Mouse (Mus musculus) forebrain, embryonic 16.5 days (tissue): ENCODE results near the gene Tmem94. TPM values are rescaled to one million over a fixed set of nuclear protein-coding genes. Genes with fewer than 3 reads are reported as not detected.

Source experiments
- ATAC-seq: fragments of 200-750 bp; cut with Nextera tagmentation; 2 replicates; pipeline ENCODE4 v1.8.0; 2017; ENCODE audit warnings: mild to moderate bottlenecking, moderate library complexity
- H3K27ac ChIP-seq: fragments of 300-500 bp; sonication (generic); 2 replicates; pipeline ENCODE4 v1.5.1; 2014; ENCODE audit warnings: low read length, control low read depth
- H3K27me3 ChIP-seq: fragments of 300-500 bp; sonication (generic); replicated peaks from 2 replicates; pipeline ENCODE4 v1.6.1; 2014; ENCODE audit warnings: low read length; ENCODE audit not compliant: control insufficient read depth, insufficient read depth
- H3K36me3 ChIP-seq: fragments of 300-500 bp; sonication (generic); 2 replicates; pipeline ENCODE4 v1.6.1; 2014; ENCODE audit not compliant: control insufficient read depth, insufficient read depth
- H3K4me1 ChIP-seq: fragments of 300-500 bp; sonication (generic); replicated peaks from 2 replicates; pipeline ENCODE4 v1.6.1; 2014; ENCODE audit warnings: low read length; ENCODE audit not compliant: control insufficient read depth, insufficient read depth
- H3K4me2 ChIP-seq: fragments of 300-500 bp; sonication (generic); 2 replicates; pipeline ENCODE4 v1.6.1; 2014; ENCODE audit warnings: mild to moderate bottlenecking, low read length, control low read depth
- H3K4me3 ChIP-seq: fragments of 300-500 bp; sonication (generic); replicated peaks from 2 replicates; pipeline ENCODE4 v1.5.1; 2014; ENCODE audit warnings: mild to moderate bottlenecking, low read length, control low read depth
- H3K9ac ChIP-seq: fragments of 300-500 bp; sonication (generic); replicated peaks from 2 replicates; pipeline ENCODE4 v1.6.1; 2014; ENCODE audit warnings: low read depth, low read length, control low read depth
- H3K9me3 ChIP-seq: fragments of 300-500 bp; sonication (generic); 2 replicates; pipeline ENCODE4 v1.6.1; 2016; ENCODE audit warnings: low read length; ENCODE audit not compliant: control insufficient read depth
- WGBS: fragments of 180-500 bp; shearing (Covaris S2); extraction: QIAGEN DNeasy Blood & Tissue Kit; methylation state at CpG from one replicate; pipeline ENCODE4 v1.1.7; 2014; 5-methylcytosine and 5-hydroxymethylcytosine counted together
- polyA plus RNA-seq: library from polyadenylated mRNA; unstranded; fragments of >200 nt; fragmentation: Nextera tagmentation; extraction: Ambion mirVana; gene quantifications from 2 replicates; pipeline ENCODE4 v1.2.1, GENCODE M21; 2015

Gene Tmem94
- polyA plus RNA-seq, 1 experiment from 2014 or later: 29.8 TPM

DNA sequence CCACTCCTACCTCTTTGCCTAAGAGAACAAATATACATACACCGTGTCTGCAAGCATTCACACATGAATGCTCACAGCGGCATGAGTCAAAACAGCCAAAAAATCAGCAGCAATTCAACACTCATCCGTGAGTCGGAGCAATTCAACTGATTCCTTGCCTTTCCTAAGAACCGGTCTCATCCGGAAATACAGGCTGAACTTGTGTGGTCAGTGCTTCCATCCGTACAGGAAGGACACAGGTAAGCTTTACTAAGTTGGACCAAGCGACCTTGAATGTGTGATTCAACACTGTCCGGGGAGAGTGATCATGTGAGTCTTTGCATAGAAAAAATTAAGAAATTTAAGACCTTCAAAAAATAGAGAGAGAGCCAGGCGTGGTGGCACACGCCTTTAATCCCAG, 24.2 kb upstream of the Tmem94 start:
- ATAC-seq: no peak
- WGBS: 92% methylated on average over 11 of the region's 11 CpGs
- H3K27ac ChIP-seq: no peak overlapping the region

DNA sequence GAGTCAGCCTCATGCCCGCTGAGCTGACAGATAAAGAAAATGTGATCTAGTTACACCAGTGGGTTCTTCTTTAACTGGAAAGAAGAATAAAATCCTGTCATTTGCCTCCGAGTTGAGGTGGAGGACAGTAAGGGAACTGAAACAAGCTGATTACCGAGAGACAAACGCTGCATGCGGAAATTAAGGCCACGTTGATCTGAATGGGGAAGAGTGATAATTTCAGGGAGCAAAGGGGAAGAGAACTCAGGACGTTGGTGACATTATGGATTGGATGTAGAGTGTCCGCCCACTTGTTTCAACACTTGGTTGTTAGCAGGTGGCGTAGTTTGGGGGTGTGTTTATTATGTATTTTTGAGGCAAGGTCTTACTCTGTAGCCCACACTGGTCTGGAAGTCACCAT, 22.3 kb upstream of the Tmem94 start:
- ATAC-seq: no peak
- H3K9me3 ChIP-seq: no peaks in the 10 kb centered on the region
- H3K4me2 ChIP-seq: no peak overlapping the region
- H3K27ac ChIP-seq: no peak overlapping the region
- H3K4me1 ChIP-seq: peaks cover 3% of the 10 kb centered on the region; the same call in 1 of the 2 replicates
- H3K9ac ChIP-seq: no peak overlapping the region
- WGBS: 88% methylated on average over 9 of the region's 9 CpGs
- H3K27me3 ChIP-seq: no peaks in the 10 kb centered on the region
- no peaks in the 10 kb centered on the region for H3K36me3 ChIP-seq
- no peak overlapping the region for H3K4me3 ChIP-seq

More for the DNA sequence above, 24.2 kb upstream of the Tmem94 start:
- H3K4me1 ChIP-seq: 0 out of 2 replicates have a peak, but pooled peaks cover 3% of the 10 kb centered on the region
- no peaks in the 10 kb centered on the region for H3K36me3 ChIP-seq
- H3K4me3 ChIP-seq: no peak overlapping the region
- no peaks in the 10 kb centered on the region for H3K9me3 ChIP-seq
- H3K27me3 ChIP-seq: no peaks in the 10 kb centered on the region
- no peak overlapping the region for H3K4me2 ChIP-seq
- no peak overlapping the region for H3K9ac ChIP-seq

DNA sequence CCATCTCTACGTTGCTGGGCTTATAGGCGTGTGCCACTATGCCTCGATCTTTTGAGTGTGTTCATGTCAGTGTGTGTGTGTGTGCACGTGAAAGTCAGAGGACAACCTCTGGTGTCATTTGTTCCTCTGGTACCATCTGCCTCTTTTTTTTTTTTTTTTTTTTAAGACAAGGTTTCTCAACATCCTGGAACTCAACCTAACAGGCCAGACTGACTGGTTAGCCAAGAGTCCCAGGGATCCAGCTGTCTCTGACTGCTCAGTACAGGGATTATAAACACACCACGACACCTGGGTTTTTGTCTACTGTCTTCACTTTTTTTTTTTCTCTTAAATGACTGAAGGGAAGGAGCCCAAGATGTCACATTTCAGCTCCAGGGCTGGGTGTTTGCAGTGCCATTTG, 20.8 kb upstream of the Tmem94 start:
- H3K4me3 ChIP-seq: no peak overlapping the region
- ATAC-seq: no peak
- no peaks in the 10 kb centered on the region for H3K27me3 ChIP-seq
- WGBS: 90% methylated on average over 5 of the region's 5 CpGs
- H3K27ac ChIP-seq: no peak overlapping the region
- no peak overlapping the region for H3K4me2 ChIP-seq
- no peak overlapping the region for H3K9ac ChIP-seq
- no peaks in the 10 kb centered on the region; the same call in 1 of the 2 replicates for H3K4me1 ChIP-seq
- H3K36me3 ChIP-seq: no peaks in the 10 kb centered on the region
- no peaks in the 10 kb centered on the region for H3K9me3 ChIP-seq

DNA sequence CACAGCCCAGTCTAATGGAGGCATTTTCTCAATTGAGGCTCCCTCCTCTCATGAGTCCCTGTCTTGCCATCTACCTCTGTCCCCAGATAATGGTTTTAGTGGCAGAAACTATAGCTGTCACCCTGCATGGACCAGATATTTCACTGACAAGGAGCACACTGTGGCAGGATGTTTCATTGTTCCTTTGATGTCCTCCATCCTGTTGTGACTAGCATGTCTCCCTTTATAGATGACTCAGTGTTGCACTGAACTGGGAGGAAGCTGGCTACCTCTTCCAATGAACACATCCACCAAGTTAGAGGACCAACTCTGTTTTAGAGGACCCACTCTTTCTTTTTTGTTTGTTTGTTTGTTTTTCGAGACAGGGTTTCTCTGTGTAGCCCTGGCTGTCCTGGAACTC, 19.1 kb upstream of the Tmem94 start:
- no peak for ATAC-seq
- WGBS: 100% methylated on average over 1 of the region's 1 CpGs
- no peaks in the 10 kb centered on the region for H3K9me3 ChIP-seq

DNA sequence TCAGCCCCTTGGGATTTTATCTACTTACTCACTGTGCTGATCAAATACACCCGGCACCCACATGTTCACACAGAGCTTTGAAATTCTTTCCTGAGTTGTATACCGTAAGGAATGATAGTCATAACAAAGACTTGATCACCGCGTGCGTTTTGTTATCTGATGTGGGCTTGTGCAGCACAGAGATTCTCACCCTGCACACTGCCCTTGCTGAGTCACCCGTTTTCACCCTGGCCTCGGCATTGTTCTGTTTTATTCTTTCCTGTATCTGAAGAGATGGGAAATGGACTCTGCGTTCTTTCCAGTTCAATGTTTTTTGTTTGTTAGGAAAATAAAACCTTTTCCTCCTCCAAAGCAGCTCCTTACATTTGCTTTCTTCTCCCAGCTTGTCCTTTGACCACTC, 18.5 kb upstream of the Tmem94 start:
- ATAC-seq: no peak
- no peaks in the 10 kb centered on the region for H3K36me3 ChIP-seq
- no peak overlapping the region for H3K4me3 ChIP-seq
- H3K4me2 ChIP-seq: peak overlapping the region; percentile 51; the same call in 1 of the 2 replicates
- WGBS: 53% methylated on average over 8 of the region's 8 CpGs
- no peaks in the 10 kb centered on the region for H3K27me3 ChIP-seq
- no peaks in the 10 kb centered on the region for H3K9me3 ChIP-seq
- no peak overlapping the region for H3K9ac ChIP-seq
- no peak overlapping the region for H3K27ac ChIP-seq
- no peaks in the 10 kb centered on the region; the same call in 1 of the 2 replicates for H3K4me1 ChIP-seq

More for the DNA sequence above, 19.1 kb upstream of the Tmem94 start:
- no peaks in the 10 kb centered on the region for H3K36me3 ChIP-seq
- H3K27me3 ChIP-seq: no peaks in the 10 kb centered on the region
- no peaks in the 10 kb centered on the region; the same call in 1 of the 2 replicates for H3K4me1 ChIP-seq
- no peak overlapping the region for H3K27ac ChIP-seq
- no peak overlapping the region for H3K4me2 ChIP-seq
- H3K9ac ChIP-seq: no peak overlapping the region
- H3K4me3 ChIP-seq: no peak overlapping the region

DNA sequence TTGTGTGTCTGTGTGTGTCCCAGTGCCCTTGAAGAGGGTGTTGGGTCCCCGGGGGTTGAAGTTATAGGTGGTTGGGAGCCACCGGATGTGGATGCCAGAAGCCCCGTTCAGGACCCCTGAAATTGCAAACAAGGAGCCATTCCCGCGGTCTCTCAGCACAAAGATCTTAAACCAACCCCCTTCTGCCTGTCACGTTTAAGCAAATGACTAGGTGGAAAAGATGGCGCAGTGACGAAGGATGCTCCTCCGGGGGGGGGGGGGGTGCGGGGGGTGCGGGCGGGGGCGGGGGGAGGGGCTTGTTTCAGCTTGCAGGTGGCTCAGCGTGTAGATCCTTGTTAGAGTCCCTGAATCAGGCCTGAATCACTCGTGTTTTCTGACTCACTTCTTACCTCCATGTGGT, 17.9 kb upstream of the Tmem94 start:
- peak overlapping the region; percentile 21; the same call in 1 of the 2 replicates for H3K27ac ChIP-seq
- WGBS: 8% methylated on average over 10 of the region's 15 CpGs

DNA sequence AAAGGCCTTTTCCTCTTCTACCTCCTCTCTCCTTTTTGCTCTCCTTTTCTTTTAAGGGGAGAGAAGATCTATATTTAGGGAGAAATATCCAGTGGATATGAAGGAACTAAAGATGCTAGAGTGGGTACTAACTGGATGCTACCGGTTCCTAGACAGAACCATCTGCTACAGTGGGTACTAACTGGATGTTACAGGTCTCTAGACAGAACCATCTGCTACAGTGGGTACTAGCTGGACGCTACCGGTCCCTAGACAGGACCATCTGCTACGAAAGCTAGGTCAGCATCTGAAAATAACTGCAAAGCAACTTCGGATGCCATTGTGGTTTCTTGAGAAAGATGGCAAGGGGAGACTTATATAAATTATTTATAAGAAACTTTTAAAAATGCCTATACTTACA, 15.4 kb upstream of the Tmem94 start:
- no peaks in the 10 kb centered on the region for H3K9me3 ChIP-seq
- no peak overlapping the region for H3K27ac ChIP-seq
- H3K27me3 ChIP-seq: no peaks in the 10 kb centered on the region
- H3K4me2 ChIP-seq: no peak overlapping the region
- no peaks in the 10 kb centered on the region for H3K36me3 ChIP-seq
- no peak for ATAC-seq
- no peak overlapping the region for H3K4me3 ChIP-seq
- 69% methylated on average over 5 of the region's 5 CpGs for WGBS
- H3K9ac ChIP-seq: no peak overlapping the region
- peaks cover 4% of the 10 kb centered on the region; the same call in 1 of the 2 replicates for H3K4me1 ChIP-seq

More for the DNA sequence above, 17.9 kb upstream of the Tmem94 start:
- H3K9ac ChIP-seq: peak overlapping the region; percentile 2; the same call in 1 of the 2 replicates
- no peaks in the 10 kb centered on the region for H3K9me3 ChIP-seq
- H3K36me3 ChIP-seq: no peaks in the 10 kb centered on the region
- H3K4me3 ChIP-seq: peak overlapping the region; percentile 23
- H3K4me2 ChIP-seq: peak overlapping the region; percentile 51
- H3K27me3 ChIP-seq: no peaks in the 10 kb centered on the region
- H3K4me1 ChIP-seq: no peaks in the 10 kb centered on the region; the same call in 1 of the 2 replicates
- peak; percentile 36; the same call in 1 of the 2 replicates for ATAC-seq

DNA sequence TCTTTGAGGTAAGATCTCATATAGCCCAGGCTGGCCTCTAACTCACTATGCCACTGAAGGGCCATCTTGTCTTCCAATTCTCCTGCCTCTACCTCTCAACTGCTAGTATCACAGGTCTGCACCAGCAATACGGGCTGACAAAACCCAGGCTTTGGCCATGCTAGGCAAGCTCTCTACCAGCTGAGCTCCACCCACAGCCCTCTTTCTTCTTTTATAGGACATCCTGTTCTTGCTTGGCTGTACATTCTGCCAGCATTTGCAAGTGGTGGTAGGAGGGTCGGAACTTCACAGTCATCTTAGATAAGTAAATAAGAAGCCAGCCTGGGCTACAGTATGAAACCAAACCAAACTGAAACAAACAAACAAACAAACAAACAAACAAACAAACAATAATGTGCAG, 13.5 kb upstream of the Tmem94 start:
- WGBS: 56% methylated on average over 2 of the region's 2 CpGs
- H3K27me3 ChIP-seq: no peaks in the 10 kb centered on the region
- peaks cover 4% of the 10 kb centered on the region; the same call in 1 of the 2 replicates for H3K4me1 ChIP-seq
- no peak overlapping the region for H3K4me2 ChIP-seq
- H3K9me3 ChIP-seq: no peaks in the 10 kb centered on the region
- H3K27ac ChIP-seq: no peak overlapping the region
- no peaks in the 10 kb centered on the region for H3K36me3 ChIP-seq
- H3K4me3 ChIP-seq: no peak overlapping the region
- no peak for ATAC-seq
- H3K9ac ChIP-seq: no peak overlapping the region

DNA sequence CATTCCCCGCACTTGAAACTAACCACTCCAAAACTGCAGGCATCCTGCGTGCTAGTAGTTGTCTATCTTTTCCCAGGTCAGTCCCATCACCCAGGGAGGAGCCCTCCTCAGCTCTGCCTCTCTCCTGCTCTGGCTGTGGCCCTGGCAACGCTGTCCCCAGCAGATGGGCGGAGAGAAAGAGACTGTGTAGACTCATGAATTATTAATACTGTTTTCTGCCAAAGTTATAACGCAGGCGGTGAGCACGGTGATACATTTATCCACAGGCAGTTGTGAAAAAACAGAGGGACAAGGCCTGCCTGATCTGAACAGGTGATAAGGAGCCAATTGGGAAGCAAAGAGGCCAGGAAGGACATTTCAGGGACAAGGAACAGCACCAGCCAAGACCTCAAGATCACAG, 12.6 kb upstream of the Tmem94 start:
- Histone ChIP-seq H3K4me1 (peaks cover 4% of the 10 kb centered on the region; the same call in 1 of the 2 replicates), H3K27me3 (no peaks in the 10 kb centered on the region), H3K36me3 (no peaks in the 10 kb centered on the region), H3K27ac (no peak overlapping the region), H3K4me3 (no peak overlapping the region), H3K4me2 (no peak overlapping the region), H3K9ac (no peak overlapping the region), H3K9me3 (no peaks in the 10 kb centered on the region)
- peak; percentile 71 for ATAC-seq
- 33% methylated on average over 7 of the region's 7 CpGs for WGBS

DNA sequence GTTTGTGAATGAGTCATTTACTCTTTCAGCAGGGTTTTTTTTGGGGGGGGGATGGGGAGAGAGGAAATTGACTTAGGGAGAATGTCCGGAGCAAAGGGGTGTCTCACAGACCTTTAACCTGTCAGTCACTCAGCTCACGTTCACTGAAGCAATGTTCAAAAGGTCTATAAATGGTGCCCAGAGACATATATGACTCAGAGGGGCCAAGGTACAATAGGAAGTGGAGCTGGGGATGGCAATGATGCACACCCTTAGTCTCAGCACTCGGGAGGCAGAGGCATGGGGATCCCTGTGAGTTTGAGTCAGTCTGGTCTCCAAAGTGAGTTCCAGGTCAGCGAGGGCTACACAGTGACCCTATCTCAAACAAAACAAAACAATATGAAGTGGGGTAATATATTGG, 11.7 kb upstream of the Tmem94 start:
- Histone ChIP-seq H3K4me2 (no peak overlapping the region), H3K27ac (no peak overlapping the region), H3K9me3 (no peaks in the 10 kb centered on the region), H3K27me3 (no peaks in the 10 kb centered on the region), H3K4me3 (no peak overlapping the region), H3K36me3 (no peaks in the 10 kb centered on the region), H3K4me1 (peaks cover 4% of the 10 kb centered on the region; the same call in 1 of the 2 replicates), H3K9ac (no peak overlapping the region)
- ATAC-seq: no peak
- 77% methylated on average over 4 of the region's 4 CpGs for WGBS
